Mouse (Mus musculus): ENCODE results near the gene Cdh13. TPM values are rescaled to one million over a fixed set of nuclear protein-coding genes. Genes with fewer than 3 reads are reported as not detected.

The Cdh13 gene
- total RNA-seq, 4 experiments from 2014 or later, result 6.9 to 11.9 (median 7.5) TPM

- no peak for DNase-seq
These were observed 544.2 kb downstream of the Cdh13 start for GRCm38 (mm10) chr8:118827726-118828125.

GRCm38 (mm10) chr8:118830291-118830690 is 546.8 kb downstream of the Cdh13 start:
- DNase-seq, result no peak

- DNase-seq, result no peak
These were observed 547.5 kb downstream of the Cdh13 start for GRCm38 (mm10) chr8:118831026-118831425.

- DNase-seq, result no peak
These were observed 555.3 kb downstream of the Cdh13 start for GRCm38 (mm10) chr8:118838801-118839200.

GRCm38 (mm10) chr8:118845690-118846089 is 562.2 kb downstream of the Cdh13 start:
- no peak for DNase-seq

GRCm38 (mm10) chr8:118848021-118848420 is 564.5 kb downstream of the Cdh13 start:
- DNase-seq, result no peak

- DNase-seq, result no peak
These were observed 566.0 kb downstream of the Cdh13 start for GRCm38 (mm10) chr8:118849515-118849914.

- no peak for DNase-seq
These were observed 566.8 kb downstream of the Cdh13 start for GRCm38 (mm10) chr8:118850381-118850780.

- DNase-seq, result no peak
These were observed 567.8 kb downstream of the Cdh13 start for GRCm38 (mm10) chr8:118851361-118851760.

GRCm38 (mm10) chr8:118852861-118853260 is 569.3 kb downstream of the Cdh13 start:
- DNase-seq, result no peak

GRCm38 (mm10) chr8:118854656-118855055 is 571.1 kb downstream of the Cdh13 start:
- DNase-seq, result no peak

GRCm38 (mm10) chr8:118866332-118866731 is 582.8 kb downstream of the Cdh13 start:
- DNase-seq, result no peak

- DNase-seq, result no peak
These were observed 587.2 kb downstream of the Cdh13 start for GRCm38 (mm10) chr8:118870711-118871110.

GRCm38 (mm10) chr8:118879939-118880825 is 596.6 kb downstream of the Cdh13 start:
- DNase-seq, result no peak

- no peak for DNase-seq
These were observed 600.8 kb downstream of the Cdh13 start for GRCm38 (mm10) chr8:118884296-118884695.

GRCm38 (mm10) chr8:118884988-118885387 is 601.5 kb downstream of the Cdh13 start:
- DNase-seq, result no peak

GRCm38 (mm10) chr8:118902402-118902801 is 618.9 kb downstream of the Cdh13 start:
- DNase-seq, result no peak

- DNase-seq, result no peak
These were observed 633.0 kb downstream of the Cdh13 start for GRCm38 (mm10) chr8:118916513-118916912.

GRCm38 (mm10) chr8:118937412-118937811 is 653.9 kb downstream of the Cdh13 start:
- DNase-seq, result no peak

- DNase-seq, result no peak
These were observed 654.5 kb downstream of the Cdh13 start for GRCm38 (mm10) chr8:118938025-118938424.

GRCm38 (mm10) chr8:118951766-118952741 is 668.5 kb downstream of the Cdh13 start:
- DNase-seq, result no peak

GRCm38 (mm10) chr8:118956109-118956508 is 672.6 kb downstream of the Cdh13 start:
- DNase-seq, result no peak
